Mouse (Mus musculus): ENCODE results near the gene Tmem176b.

Tmem176b gene

DNA sequence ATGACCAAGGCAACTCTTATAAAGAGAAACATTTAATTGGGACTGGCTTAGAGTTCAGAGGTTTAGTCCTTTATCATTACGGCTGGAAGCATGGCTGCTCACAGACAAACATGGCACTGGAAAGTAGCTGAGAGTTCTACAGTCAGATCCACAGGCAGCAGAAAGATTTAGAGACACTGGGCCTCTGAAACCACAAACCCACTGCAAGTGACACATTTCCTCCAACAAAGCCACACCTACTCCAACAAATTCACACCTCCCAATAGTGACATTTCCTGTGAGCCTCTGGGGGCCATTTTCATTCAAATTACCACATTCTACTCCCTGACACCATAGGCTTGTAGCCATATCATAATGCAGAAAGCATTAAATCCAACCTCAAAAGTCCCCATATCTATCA is 39.4 kb downstream of the Tmem176b start:
- DNase-seq (ENCODE audit: low read depth, low spot score) = no peak

- no peak for DNase-seq (ENCODE audit: low read depth, low spot score)
Measured at GRCm38 (mm10) chr6:48787867-48788266, 53.4 kb downstream of the Tmem176b start.

DNA sequence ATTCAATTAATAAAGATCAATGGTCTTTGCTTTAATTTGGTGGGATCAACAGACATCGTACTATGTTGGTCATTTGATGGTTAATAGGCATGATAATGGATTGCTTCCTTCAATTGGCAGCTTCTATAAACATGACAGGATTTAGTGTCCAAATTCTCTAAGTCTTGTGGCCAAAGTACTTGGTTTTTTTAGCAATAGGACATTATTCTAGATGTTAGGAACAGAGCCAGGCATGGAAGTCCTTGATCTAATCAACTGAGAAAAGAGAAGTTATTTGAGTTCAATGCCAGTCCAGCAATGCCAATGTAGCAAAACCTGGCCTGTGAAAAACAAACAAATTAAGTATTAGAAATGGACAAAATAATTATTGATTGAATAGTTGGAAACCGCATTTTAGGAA is 55.7 kb downstream of the Tmem176b start:
- DNase-seq (ENCODE audit: low read depth, low spot score) = no peak

GRCm38 (mm10) chr6:48785189-48785588 is 56.1 kb downstream of the Tmem176b start:
- no peak for DNase-seq (ENCODE audit: low read depth, low spot score)

DNA sequence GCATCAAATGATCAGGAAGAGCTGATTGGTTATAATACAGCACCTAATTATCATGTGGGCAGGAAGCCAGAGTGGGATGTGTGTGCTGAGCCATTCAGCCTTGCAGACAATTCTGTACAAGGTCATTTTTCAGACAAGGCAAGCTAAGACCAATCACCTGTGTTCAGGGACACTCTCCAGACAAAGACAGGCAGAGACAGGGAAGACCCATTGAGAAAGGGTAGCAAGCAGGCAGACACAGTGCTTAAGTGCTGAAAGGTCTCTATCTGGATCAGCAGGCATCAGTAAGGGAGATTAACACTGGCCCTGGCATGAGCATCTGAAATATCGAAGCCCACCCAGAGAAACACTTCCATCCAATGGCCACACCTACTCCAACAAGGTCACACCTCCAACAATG is 56.9 kb downstream of the Tmem176b start:
- no peak for DNase-seq (ENCODE audit: low read depth, low spot score)

All from forelimb bud, embryonic 11.5 days (tissue).